Mouse (Mus musculus) myocyte (in vitro differentiated cells): ENCODE results near the gene Cyth3.

ENCODE experiments used
- CEBPB ChIP-seq: IDR thresholded peaks from 2 replicates; pipeline ENCODE4 v1.6.1; 2011; ENCODE audit warnings: mild to moderate bottlenecking, moderate library complexity; ENCODE audit not compliant: poor library complexity, insufficient read depth, severe bottlenecking
- MYOD1 ChIP-seq, 3 experiments: IDR thresholded peaks; one replicate each; pipeline ENCODE4 v1.6.1; 2011; ENCODE audit warnings: control low read depth in 2 of 3, low read depth in 2 of 3, mild to moderate bottlenecking in 2 of 3, moderate library complexity in 1 of 3; ENCODE audit not compliant: insufficient read length in 2 of 3, control insufficient read depth in 1 of 3
- MYOG ChIP-seq, 3 experiments: IDR thresholded peaks; one replicate each; pipeline ENCODE4 v1.6.1; 2011; ENCODE audit warnings: control low read depth in 2 of 3, low read depth in 2 of 3, mild to moderate bottlenecking in 2 of 3; ENCODE audit not compliant: insufficient read length in 2 of 3, control insufficient read depth in 1 of 3, insufficient read depth in 1 of 3
- POLR2A ChIP-seq: IDR thresholded peaks from one replicate; pipeline ENCODE4 v1.6.1; 2011; ENCODE audit warnings: low read depth, mild to moderate bottlenecking, control low read depth, moderate library complexity; ENCODE audit not compliant: insufficient read length
- POLR2AphosphoS2 ChIP-seq: IDR thresholded peaks from one replicate; pipeline ENCODE4 v1.6.1; 2011; ENCODE audit warnings: low read depth, control low read depth; ENCODE audit not compliant: insufficient read length
- SRF ChIP-seq: IDR thresholded peaks from one replicate; pipeline ENCODE4 v1.6.1; 2011; ENCODE audit warnings: low read depth; ENCODE audit not compliant: control insufficient read depth, insufficient read length
- TCF12 ChIP-seq: IDR thresholded peaks from one replicate; pipeline ENCODE4 v1.6.1; 2011; ENCODE audit warnings: mild to moderate bottlenecking, control low read depth; ENCODE audit not compliant: poor library complexity, insufficient read depth, severe bottlenecking
- TCF3 ChIP-seq: IDR thresholded peaks from one replicate; pipeline ENCODE4 v1.6.1; 2011; ENCODE audit warnings: low read depth, control low read depth; ENCODE audit not compliant: insufficient read length
- USF1 ChIP-seq: IDR thresholded peaks from one replicate; pipeline ENCODE4 v1.6.1; 2011; ENCODE audit warnings: low read depth, mild to moderate bottlenecking, control low read depth, moderate library complexity

DNA sequence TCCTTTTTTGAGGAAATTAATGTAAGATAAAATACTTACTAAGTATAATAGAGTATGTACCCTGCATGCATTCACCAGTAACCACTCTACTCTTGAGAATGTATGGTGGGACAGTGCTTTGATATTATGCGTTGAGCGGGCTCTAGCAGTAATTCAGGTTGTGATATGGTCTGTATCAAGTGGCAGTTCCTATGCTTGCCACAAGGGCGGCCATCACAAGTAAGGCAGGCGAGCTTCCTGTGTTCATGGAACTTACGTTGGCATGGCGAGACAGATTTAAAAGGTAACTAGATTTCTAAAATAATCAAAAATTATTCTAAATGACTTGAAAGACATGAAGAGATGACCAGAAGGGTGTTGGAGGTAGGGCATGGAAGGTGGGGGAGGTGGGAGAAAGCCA is 5.3 kb downstream of the Cyth3 start:
- no peak for TF ChIP-seq TCF12
- no peak for TF ChIP-seq SRF
- TF ChIP-seq POLR2A: no peak
- no peak for TF ChIP-seq CEBPB
- no peak for TF ChIP-seq MYOD1 (IDR thresholded peaks at IDR 0.05; ENCODE audit: control insufficient read depth in 1 of 3, insufficient read length in 2 of 3, low read depth in 2 of 3)
- TF ChIP-seq TCF3: no peak
- TF ChIP-seq MYOG (IDR thresholded peaks at IDR 0.05; ENCODE audit: control insufficient read depth in 1 of 3, insufficient read depth in 1 of 3, insufficient read length in 2 of 3, low read depth in 2 of 3): no peak
- TF ChIP-seq POLR2AphosphoS2: no peak
- no peak for TF ChIP-seq USF1
